Comparison of ENCODE assay signal across 8 mouse cellular contexts in the genomic region with DNA sequence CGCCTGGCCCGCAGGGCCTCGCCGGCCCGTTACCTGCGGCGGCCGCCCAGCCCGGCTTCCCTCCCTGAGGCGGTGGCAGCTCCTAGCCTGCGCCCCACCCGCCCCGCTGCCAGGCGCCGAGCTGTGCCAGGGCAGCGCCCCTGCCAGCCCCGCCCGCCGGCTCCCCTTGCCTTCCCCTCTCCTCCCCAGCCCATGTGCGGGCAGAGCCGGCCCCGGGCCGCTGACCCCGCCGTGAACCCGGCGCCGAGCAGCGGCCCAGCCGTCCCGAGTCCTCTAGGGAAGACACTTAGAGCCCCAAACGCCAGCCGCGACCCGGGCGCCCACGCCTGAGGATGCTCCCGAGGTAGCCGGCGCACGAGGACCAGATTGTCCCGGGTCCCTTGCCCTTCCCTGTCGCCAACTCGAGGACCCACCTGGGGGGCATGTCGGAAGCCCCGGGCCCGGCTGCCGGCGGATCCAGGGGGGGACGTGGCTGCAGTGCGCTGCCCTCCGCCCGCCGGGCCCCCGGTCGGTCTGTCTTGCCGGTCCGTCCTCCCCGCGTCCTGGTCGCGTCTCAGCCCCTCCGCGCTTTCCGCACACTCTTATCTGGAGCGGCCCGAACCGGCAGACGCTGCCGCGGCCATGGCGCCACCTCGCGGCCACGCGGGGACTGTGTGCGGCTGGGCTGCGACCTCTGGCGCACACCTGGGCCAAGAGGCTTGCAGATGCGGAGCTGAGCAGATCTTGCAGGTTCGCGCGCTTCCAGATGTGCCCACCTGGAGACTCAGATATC. TPM values are rescaled to one million over a fixed set of nuclear protein-coding genes. Genes with fewer than 3 reads are reported as not detected.
A peak's percentile ranks its signal among the peaks of the same experiment; 100 is the strongest.
DNase-seq lines count a peak whose midpoint lies in the region; ATAC-seq and TF ChIP-seq lines count a peak whose summit lies in the region.

No protein-coding gene starts in this region.

- TF ChIP-seq POLR2A in thymus, adult 2 months (IDR thresholded peaks at IDR 0.05; ENCODE audit: control insufficient read depth, extremely low read depth, insufficient read depth, low read length, poor library complexity), result no peak

- peak overlapping the region; percentile 82 for H3K27ac ChIP-seq in embryonic facial prominence, embryonic 14.5 days (replicated peaks; ENCODE audit: low read depth, low read length)
- H3K27ac ChIP-seq in heart, embryonic 15.5 days, result peak overlapping the region; percentile 89
- peak overlapping the region; percentile 89 for H3K27ac ChIP-seq in kidney, postnatal 0 days
- no peak overlapping the region for H3K27ac ChIP-seq in thymus, adult 2 months (ENCODE audit: control insufficient read depth, insufficient read depth, low read length)

- peak; percentile 53 for ATAC-seq in embryonic facial prominence, embryonic 14.5 days (ENCODE audit: low read depth)
- peak; percentile 24; the same call in 1 of the 2 replicates for ATAC-seq in heart, embryonic 15.5 days (replicated peaks; ENCODE audit: insufficient number of reproducible peaks, insufficient read depth, low FRiP score, low read depth)
- peak; percentile 26 for ATAC-seq in kidney, postnatal 0 days (replicated peaks; ENCODE audit: low FRiP score, low read depth)
- peak; percentile 18 for ATAC-seq in neutrophil, adult 5-6 weeks (ENCODE audit: extremely low read depth, insufficient number of reproducible peaks, low FRiP score, poor library complexity, severe bottlenecking)

- peak overlapping the region; percentile 78 for H3K9ac ChIP-seq in embryonic facial prominence, embryonic 14.5 days (ENCODE audit: low read depth, low read length)
- peak overlapping the region; percentile 76 for H3K9ac ChIP-seq in heart, embryonic 15.5 days
- H3K9ac ChIP-seq in kidney, postnatal 0 days (ENCODE audit: low read depth, low read length), result peak overlapping the region; percentile 70

- H3K27me3 ChIP-seq in embryonic facial prominence, embryonic 14.5 days (replicated peaks; ENCODE audit: control insufficient read depth, insufficient read depth, low read length), result peaks cover 99% of the 10 kb centered on the region
- H3K27me3 ChIP-seq in heart, embryonic 15.5 days, result peaks cover 89% of the 10 kb centered on the region
- peaks cover 7% of the 10 kb centered on the region; the same call in 1 of the 2 replicates for H3K27me3 ChIP-seq in kidney, postnatal 0 days (ENCODE audit: insufficient read depth, low read length)
- peaks cover 45% of the 10 kb centered on the region for H3K27me3 ChIP-seq in thymus, adult 2 months (ENCODE audit: control insufficient read depth, insufficient read depth, low read length)

- under 1% methylated on average over 31 of the region's 83 CpGs for WGBS in embryonic facial prominence, embryonic 14.5 days
- under 1% methylated on average over 82 of the region's 83 CpGs for WGBS in heart, embryonic 15.5 days
- WGBS in kidney, postnatal 0 days, result under 1% methylated on average over 75 of the region's 83 CpGs
- 1% methylated on average over 83 of the region's 83 CpGs for WGBS in thymus, adult 2 months

- TF ChIP-seq CTCF in kidney, postnatal 0 days (IDR thresholded peaks at IDR 0.05; ENCODE audit: low read depth), result peak; percentile 98
- peak; percentile 98 for TF ChIP-seq CTCF in thymus, adult 2 months (IDR thresholded peaks at IDR 0.05; ENCODE audit: borderline replicate concordance, control insufficient read depth, extremely low read depth, insufficient read depth, low read length, poor library complexity)

- H3K4me2 ChIP-seq in embryonic facial prominence, embryonic 14.5 days (ENCODE audit: low read depth, low read length), result peak overlapping the region; percentile 93
- peak overlapping the region; percentile 99 for H3K4me2 ChIP-seq in heart, embryonic 15.5 days
- H3K4me2 ChIP-seq in kidney, postnatal 0 days (ENCODE audit: low read length), result peak overlapping the region; percentile 80

- H3K36me3 ChIP-seq in embryonic facial prominence, embryonic 14.5 days (ENCODE audit: control insufficient read depth, insufficient read depth, low read length), result peaks cover 38% of the 10 kb centered on the region
- H3K36me3 ChIP-seq in heart, embryonic 15.5 days, result peaks cover 8% of the 10 kb centered on the region; the same call in 1 of the 2 replicates
- peaks cover 8% of the 10 kb centered on the region; the same call in 1 of the 2 replicates for H3K36me3 ChIP-seq in kidney, postnatal 0 days (ENCODE audit: insufficient read depth, low read length)
- H3K36me3 ChIP-seq in thymus, adult 2 months (ENCODE audit: control insufficient read depth, insufficient read depth, low read length), result no peaks in the 10 kb centered on the region

- peak overlapping the region; percentile 69 for H3K4me3 ChIP-seq in embryonic facial prominence, embryonic 14.5 days (ENCODE audit: low read depth, low read length)
- peak overlapping the region; percentile 79 for H3K4me3 ChIP-seq in heart, embryonic 15.5 days
- H3K4me3 ChIP-seq in kidney, postnatal 0 days (replicated peaks; ENCODE audit: low read depth, low read length), result peak overlapping the region; percentile 63
- H3K4me3 ChIP-seq in thymus, adult 2 months (ENCODE audit: control insufficient read depth, insufficient read depth, low read length), result peak overlapping the region; percentile 27

- DNase-seq in CD4-positive, CD25-positive, alpha-beta regulatory T cell, adult 2 months (ENCODE audit: low read depth, low spot score), result peak; percentile 94
- peak; percentile 87 for DNase-seq in adrenal gland, postnatal 25 days
- peak; percentile 86 for DNase-seq in embryonic facial prominence, embryonic 14.5 days (ENCODE audit: low spot score)
- DNase-seq in kidney, postnatal 0 days (ENCODE audit: low spot score), result peak; percentile 89
- peak; percentile 83 to 87 for DNase-seq in lung, adult 18-20 months
- peak; percentile 86 for DNase-seq in thymus, adult 2 months

- no peaks in the 10 kb centered on the region for H3K9me3 ChIP-seq in embryonic facial prominence, embryonic 14.5 days (ENCODE audit: control insufficient read depth, low read length)
- H3K9me3 ChIP-seq in heart, embryonic 15.5 days (replicated peaks), result no peaks in the 10 kb centered on the region
- no peaks in the 10 kb centered on the region for H3K9me3 ChIP-seq in kidney, postnatal 0 days (replicated peaks; ENCODE audit: low read length)

- peaks cover 36% of the 10 kb centered on the region for H3K4me1 ChIP-seq in embryonic facial prominence, embryonic 14.5 days (ENCODE audit: control insufficient read depth, insufficient read depth, low read length)
- H3K4me1 ChIP-seq in heart, embryonic 15.5 days (replicated peaks), result peaks cover 93% of the 10 kb centered on the region
- peaks cover 38% of the 10 kb centered on the region for H3K4me1 ChIP-seq in kidney, postnatal 0 days (replicated peaks; ENCODE audit: insufficient read depth, low read length)
- peaks cover 59% of the 10 kb centered on the region for H3K4me1 ChIP-seq in thymus, adult 2 months (replicated peaks; ENCODE audit: control insufficient read depth, insufficient read depth, low read length)

RNA-seq across cellular contexts. Expression of gene Hic1, which starts 0.5 kb away (rescaled TPM):
- total RNA-seq in adrenal gland, postnatal 25 days (2021), result 7.3 and 9.9 TPM in 2 replicates
- polyA plus RNA-seq in embryonic facial prominence, embryonic 14.5 days (2014; fragmentation: Nextera tagmentation; extraction: Ambion mirVana), result 13.1 and 17.8 TPM in 2 replicates
- 11.0 and 18.0 TPM in 2 replicates for polyA plus RNA-seq in heart, embryonic 15.5 days (2015; fragmentation: Nextera tagmentation; extraction: Ambion mirVana)
- polyA plus RNA-seq in kidney, postnatal 0 days (2015; fragmentation: Nextera tagmentation; extraction: Ambion mirVana), result 18.5 and 26.9 TPM in 2 replicates
- 0.35 and 0.61 TPM in 2 replicates for total RNA-seq in neutrophil, adult 5-6 weeks (2017)
- 10.6 and 14.1 TPM in 2 replicates for polyA plus RNA-seq in thymus, adult 2 months (2012; rRNA removed)

RNA-seq across cellular contexts. Expression of gene Ovca2, which starts 9.9 kb away (rescaled TPM):
- 22.4 and 23.9 TPM in 2 replicates for total RNA-seq in adrenal gland, postnatal 25 days (2021)
- 23.1 and 26.5 TPM in 2 replicates for polyA plus RNA-seq in embryonic facial prominence, embryonic 14.5 days (2014; fragmentation: Nextera tagmentation; extraction: Ambion mirVana)
- 14.4 and 17.5 TPM in 2 replicates for polyA plus RNA-seq in heart, embryonic 15.5 days (2015; fragmentation: Nextera tagmentation; extraction: Ambion mirVana)
- 26.6 and 28.3 TPM in 2 replicates for polyA plus RNA-seq in kidney, postnatal 0 days (2015; fragmentation: Nextera tagmentation; extraction: Ambion mirVana)
- total RNA-seq in neutrophil, adult 5-6 weeks (2017), result 8.2 and 13.4 TPM in 2 replicates
- polyA plus RNA-seq in thymus, adult 2 months (2012; rRNA removed), result 37.6 and 48.9 TPM in 2 replicates

RNA-seq across cellular contexts. Expression of gene Dph1, which starts 22.3 kb away (rescaled TPM):
- total RNA-seq in adrenal gland, postnatal 25 days (2021), result 29.2 and 34.4 TPM in 2 replicates
- 22.5 and 23.8 TPM in 2 replicates for polyA plus RNA-seq in embryonic facial prominence, embryonic 14.5 days (2014; fragmentation: Nextera tagmentation; extraction: Ambion mirVana)
- polyA plus RNA-seq in heart, embryonic 15.5 days (2015; fragmentation: Nextera tagmentation; extraction: Ambion mirVana), result 17.2 and 20.5 TPM in 2 replicates
- 26.3 TPM in 2 replicates for polyA plus RNA-seq in kidney, postnatal 0 days (2015; fragmentation: Nextera tagmentation; extraction: Ambion mirVana)
- 3.4 and 6.6 TPM in 2 replicates for total RNA-seq in neutrophil, adult 5-6 weeks (2017)
- polyA plus RNA-seq in thymus, adult 2 months (2012; rRNA removed), result 28.3 and 33.8 TPM in 2 replicates

RNA-seq across cellular contexts. Expression of gene Rtn4rl1, which starts 24.8 kb away (rescaled TPM):
- total RNA-seq in adrenal gland, postnatal 25 days (2021), result 37.8 and 42.2 TPM in 2 replicates
- polyA plus RNA-seq in embryonic facial prominence, embryonic 14.5 days (2014; fragmentation: Nextera tagmentation; extraction: Ambion mirVana), result 4.9 TPM in 2 replicates
- 12.4 and 13.1 TPM in 2 replicates for polyA plus RNA-seq in heart, embryonic 15.5 days (2015; fragmentation: Nextera tagmentation; extraction: Ambion mirVana)
- polyA plus RNA-seq in kidney, postnatal 0 days (2015; fragmentation: Nextera tagmentation; extraction: Ambion mirVana), result 4.2 and 4.6 TPM in 2 replicates
- 0.47 and 0.61 TPM in 2 replicates for total RNA-seq in neutrophil, adult 5-6 weeks (2017)
- polyA plus RNA-seq in thymus, adult 2 months (2012; rRNA removed), result 15.3 and 15.5 TPM in 2 replicates

Comparison
In these comparisons a context has a peak if more than half of its experiments do, and no peak if none do; other contexts are left out.
1. H3K4me3 ChIP-seq: peak in every context shown above with its lines; median percentile 79 in heart, embryonic 15.5 days; 69 in embryonic facial prominence, embryonic 14.5 days; 63 in kidney, postnatal 0 days; 27 in thymus, adult 2 months.